In the genomic region with DNA sequence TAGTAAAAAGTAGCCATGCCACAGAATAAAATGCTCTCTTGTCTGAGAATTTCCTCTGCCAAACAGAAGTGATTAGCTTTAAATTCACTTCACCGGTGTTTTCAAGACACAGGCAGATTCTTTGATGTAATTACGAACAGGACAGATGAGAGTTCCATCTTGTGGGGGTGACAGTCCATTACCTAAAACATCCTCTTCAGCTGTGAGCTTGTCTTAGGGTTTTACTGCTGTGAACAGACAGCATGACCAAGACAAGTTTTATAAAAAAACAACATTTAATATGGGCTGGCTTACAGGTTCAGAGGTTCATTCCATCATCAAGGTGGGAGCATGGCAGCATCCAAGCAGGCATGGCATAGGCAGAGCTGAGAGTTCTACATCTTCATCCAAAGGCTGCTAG, we compare ENCODE assay signal across 19 mouse cellular contexts. TPM values are rescaled to one million over a fixed set of nuclear protein-coding genes. Genes with fewer than 3 reads are reported as not detected.
DNase-seq lines count a peak whose midpoint lies in the region; ATAC-seq and TF ChIP-seq lines count a peak whose summit lies in the region.
"Had no signal": no experiment of that assay in that cellular context is flagged by ENCODE, and none has a peak within 500 bp of the region (broad histone marks: within the 10 kb centered on the region; RNA-seq: fewer than 3 reads in every experiment).

No protein-coding gene starts in this region.

- DNase-seq in heart, postnatal 0 days (ENCODE audit: low spot score), result no peak
- no peak for DNase-seq in heart, postnatal 10 days
- peak; percentile 20 for DNase-seq in thymus, postnatal 4 days
- DNase-seq in thymus, postnatal 10 days (ENCODE audit: low spot score in 2 of 2), result no peak
- DNase-seq in splenic B cell, adult 2 months (ENCODE audit: low read depth, low spot score), result peak; percentile 24
- no peak for DNase-seq in kidney, postnatal 10 days
- no peak for DNase-seq in layer of hippocampus, adult 8-10 months (ENCODE audit: low spot score in 2 of 2)
- DNase-seq: adrenal gland, adult 8-10 months; adrenal gland, postnatal 36 days; cerebellum, adult 2 months; cerebellum, postnatal 10 days; gastrocnemius, adult 2 months; gastrocnemius, postnatal 25 days; heart, postnatal 14 days had no signal

- no peak for ATAC-seq in heart, postnatal 0 days (ENCODE audit: insufficient read depth, low read depth)
- peak; percentile 7 for ATAC-seq in CD4-positive, CD25-positive, alpha-beta regulatory T cell, adult 4 months
- ATAC-seq: forebrain, embryonic 14.5 days had no signal

- peak overlapping the region; percentile 47; the same call in 1 of the 2 replicates for H3K27ac ChIP-seq in heart, postnatal 0 days (ENCODE audit: low read depth)
- H3K27ac ChIP-seq: embryonic facial prominence, embryonic 10.5 days; gastrocnemius, adult 2 months; hindbrain, embryonic 10.5 days; hindbrain, embryonic 14.5 days had no signal

- H3K4me2 ChIP-seq in heart, postnatal 0 days (ENCODE audit: low read depth, low read length), result no peak overlapping the region
- H3K4me2 ChIP-seq: hindbrain, embryonic 14.5 days had no signal

- no peak for TF ChIP-seq EP300 in heart, postnatal 0 days (IDR thresholded peaks at IDR 0.05; ENCODE audit: low read depth)

- H3K27me3 ChIP-seq in heart, postnatal 0 days (ENCODE audit: control insufficient read depth, insufficient read depth, low read length), result no peaks in the 10 kb centered on the region
- H3K27me3 ChIP-seq in splenic B cell, adult 2 months (ENCODE audit: control insufficient read depth, insufficient read depth, low read length, poor library complexity, severe bottlenecking), result no peaks in the 10 kb centered on the region

- no peak overlapping the region for H3K9ac ChIP-seq in heart, postnatal 0 days (replicated peaks; ENCODE audit: low read depth, low read length)
- H3K9ac ChIP-seq: hindbrain, embryonic 14.5 days had no signal

- H3K9me3 ChIP-seq in heart, postnatal 0 days (replicated peaks; ENCODE audit: control insufficient read depth, low read length), result no peaks in the 10 kb centered on the region
- H3K9me3 ChIP-seq: embryonic facial prominence, embryonic 10.5 days; hindbrain, embryonic 10.5 days had no signal

- H3K4me1 ChIP-seq in heart, postnatal 0 days (ENCODE audit: control insufficient read depth, insufficient read depth), result peaks cover 9% of the 10 kb centered on the region
- H3K4me1 ChIP-seq: hindbrain, embryonic 10.5 days had no signal

- peaks cover 7% of the 10 kb centered on the region; the same call in 1 of the 2 replicates for H3K36me3 ChIP-seq in heart, postnatal 0 days (replicated peaks; ENCODE audit: control insufficient read depth, insufficient read depth, low read length)
- H3K36me3 ChIP-seq in splenic B cell, adult 2 months (ENCODE audit: control insufficient read depth, insufficient read depth, low read length, poor library complexity, severe bottlenecking), result 0 out of 2 replicates have a peak, but pooled peaks cover 1% of the 10 kb centered on the region

- WGBS in heart, postnatal 0 days, result 79% methylated on average over 2 of the region's 2 CpGs

- intact Hi-C loops in heart, postnatal 10 days (cut with DNase I), result no loop called here

- no peak overlapping the region for H3K4me3 ChIP-seq in heart, postnatal 0 days (ENCODE audit: low read depth, low read length)
- H3K4me3 ChIP-seq: embryonic facial prominence, embryonic 10.5 days; gastrocnemius, adult 2 months; hindbrain, embryonic 10.5 days had no signal

- TF ChIP-seq CTCF in heart, postnatal 0 days (IDR thresholded peaks at IDR 0.05; ENCODE audit: low read depth), result no peak

RNA-seq across cellular contexts. Expression of gene Lclat1, which starts 56.3 kb away (rescaled TPM):
- total RNA-seq in heart, postnatal 0 days (2014; rRNA removed; ENCODE audit: low replicate concordance), result 218 and 225 TPM in 2 replicates
- polyA plus RNA-seq in heart, postnatal 0 days (2015; fragmentation: Nextera tagmentation; extraction: Ambion mirVana), result 31.5 and 32.8 TPM in 2 replicates
- 100 to 1,000 TPM; 139 to 218 TPM for total RNA-seq in heart, postnatal 10 days (2021)
- polyA plus RNA-seq in CD4-positive, CD25-positive, alpha-beta regulatory T cell, adult 4 months (2017; shearing (Covaris generic)), result 10 to 100 TPM; 83.5 to 84.1 TPM
- total RNA-seq in layer of hippocampus, adult 8-10 months (2022), result 10 to 100 TPM; 32.0 to 37.2 (median 36.6) TPM

Comparison
In these comparisons a context has a peak if more than half of its experiments do, and no peak if none do; other contexts are left out.
1. DNase-seq: peak in thymus, postnatal 4 days (single experiment) and splenic B cell, adult 2 months (single experiment); none in heart, postnatal 0 days (single experiment), heart, postnatal 10 days (0 of 2), thymus, postnatal 10 days (0 of 2), kidney, postnatal 10 days (single experiment) and layer of hippocampus, adult 8-10 months (0 of 2).